Mouse (Mus musculus): ENCODE measurements around the gene Trmt13. TPM values are rescaled to one million over a fixed set of nuclear protein-coding genes. Genes with fewer than 3 reads are reported as not detected.
A peak's percentile ranks its signal among the peaks of the same experiment; 100 is the strongest.

Gene Trmt13
- polyA plus RNA-seq, 1 experiment from 2014 or later, result 29.3 TPM

DNA sequence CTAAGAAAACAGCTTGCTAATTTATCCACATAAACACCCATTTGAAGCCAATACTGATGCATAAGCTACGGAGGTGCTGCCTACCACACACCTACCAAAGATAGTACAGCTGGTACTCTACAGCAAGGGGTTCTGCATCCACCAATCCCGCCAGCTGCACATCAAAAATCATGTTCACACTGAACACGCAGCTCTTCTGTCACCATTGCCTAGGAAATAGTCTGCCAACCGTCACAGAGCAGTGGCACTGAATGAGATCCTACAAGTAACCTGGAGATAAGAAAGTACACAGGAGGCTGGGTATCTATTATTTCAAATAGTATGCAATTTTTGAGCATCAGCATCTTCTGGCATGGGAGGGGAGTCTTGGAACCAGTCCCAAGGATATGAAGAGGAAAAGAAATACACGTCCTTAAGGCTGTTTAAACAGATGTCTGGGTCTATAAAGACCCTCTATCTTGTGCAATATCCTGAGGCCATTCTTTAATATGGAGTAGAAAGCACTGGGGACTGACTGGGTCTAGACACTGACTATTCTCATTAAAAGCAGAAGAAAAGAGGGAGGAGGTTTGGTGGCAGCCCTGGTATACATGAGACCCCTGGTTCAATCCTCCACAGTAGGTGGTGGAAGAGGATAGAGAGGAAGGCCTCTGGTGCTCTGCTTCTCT lies 39.0 kb upstream of the Trmt13 start:
- WGBS, result 68% methylated on average over 5 of the region's 5 CpGs
- ATAC-seq, result no peak; the same call in 1 of the 2 replicates
- no peak overlapping the region for H3K27ac ChIP-seq (ENCODE audit: low read length)

DNA sequence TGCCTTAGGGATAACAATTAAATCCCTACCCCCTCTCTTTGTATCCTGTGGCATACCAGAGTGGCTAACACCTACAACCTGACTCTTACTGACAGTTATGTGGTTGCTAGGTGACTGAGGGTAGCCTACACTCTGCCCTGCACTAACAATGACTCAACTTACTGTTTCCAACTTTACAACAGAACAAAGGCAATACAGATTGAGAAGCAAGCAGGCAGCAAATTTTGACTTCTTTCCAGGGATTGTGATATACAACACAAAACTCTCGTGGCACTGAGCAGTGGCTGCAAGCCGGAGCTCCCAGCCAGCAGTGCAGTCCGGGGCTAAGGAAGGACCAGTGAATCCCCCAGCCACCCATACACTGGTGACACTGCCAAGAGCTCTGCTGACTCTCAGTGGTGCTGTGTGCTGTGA lies 37.7 kb upstream of the Trmt13 start:
- Histone ChIP-seq H3K4me1 (ENCODE audit: control insufficient read depth, insufficient read depth, low read length) (peaks cover 11% of the 10 kb centered on the region), H3K27me3 (ENCODE audit: control insufficient read depth, insufficient read depth, low read depth, low read length) (no peaks in the 10 kb centered on the region), H3K36me3 (ENCODE audit: control insufficient read depth, insufficient read depth, low read length) (0 out of 2 replicates have a peak, but pooled peaks cover 3% of the 10 kb centered on the region), H3K9me3 (replicated peaks; ENCODE audit: control insufficient read depth, low read length, poor library complexity, severe bottlenecking) (no peaks in the 10 kb centered on the region), H3K27ac (ENCODE audit: low read length) (no peak overlapping the region), H3K4me3 (ENCODE audit: low read depth, low read length) (no peak overlapping the region), H3K4me2 (ENCODE audit: low read length) (no peak overlapping the region), H3K9ac (ENCODE audit: low read depth, low read length) (no peak overlapping the region)
- WGBS, result 56% methylated on average over 3 of the region's 3 CpGs
- ATAC-seq, result 0 out of 2 replicates have a peak, but pooled peaks have one; percentile 56

More for the DNA sequence above, 39.0 kb upstream of the Trmt13 start:
- Histone ChIP-seq H3K27me3 (ENCODE audit: control insufficient read depth, insufficient read depth, low read depth, low read length) (no peaks in the 10 kb centered on the region), H3K9ac (ENCODE audit: low read depth, low read length) (no peak overlapping the region), H3K4me2 (ENCODE audit: low read length) (no peak overlapping the region), H3K9me3 (replicated peaks; ENCODE audit: control insufficient read depth, low read length, poor library complexity, severe bottlenecking) (no peaks in the 10 kb centered on the region), H3K4me3 (ENCODE audit: low read depth, low read length) (no peak overlapping the region), H3K36me3 (ENCODE audit: control insufficient read depth, insufficient read depth, low read length) (no peaks in the 10 kb centered on the region), H3K4me1 (ENCODE audit: control insufficient read depth, insufficient read depth, low read length) (peaks cover 15% of the 10 kb centered on the region)

DNA sequence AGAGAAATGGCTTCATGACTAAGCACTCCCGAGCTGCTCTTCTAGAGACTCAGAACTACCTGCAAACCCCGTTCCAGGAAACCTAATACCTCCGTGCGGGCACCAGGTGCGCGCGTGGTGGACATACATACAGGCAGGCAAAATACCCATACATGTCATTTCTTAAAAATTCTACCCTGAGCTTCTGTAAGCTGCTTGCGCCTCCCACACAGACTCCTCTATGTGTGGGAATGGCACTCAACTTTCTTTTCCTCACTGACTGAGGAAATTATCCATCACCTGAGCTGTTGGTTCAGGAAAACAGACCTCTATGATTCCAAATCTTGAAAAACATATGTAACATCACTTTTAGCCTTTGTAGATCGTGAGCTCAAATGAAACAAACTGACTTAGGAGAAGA lies 36.3 kb upstream of the Trmt13 start:
- H3K9ac ChIP-seq (ENCODE audit: low read depth, low read length), result no peak overlapping the region
- WGBS, result 98% methylated on average over 9 of the region's 9 CpGs
- H3K27ac ChIP-seq (ENCODE audit: low read length), result no peak overlapping the region
- ATAC-seq, result no peak
- peaks cover 6% of the 10 kb centered on the region for H3K36me3 ChIP-seq (ENCODE audit: control insufficient read depth, insufficient read depth, low read length)
- no peak overlapping the region for H3K4me2 ChIP-seq (ENCODE audit: low read length)
- peaks cover 9% of the 10 kb centered on the region for H3K4me1 ChIP-seq (ENCODE audit: control insufficient read depth, insufficient read depth, low read length)
- no peaks in the 10 kb centered on the region for H3K27me3 ChIP-seq (ENCODE audit: control insufficient read depth, insufficient read depth, low read depth, low read length)
- no peak overlapping the region for H3K4me3 ChIP-seq (ENCODE audit: low read depth, low read length)
- no peaks in the 10 kb centered on the region for H3K9me3 ChIP-seq (replicated peaks; ENCODE audit: control insufficient read depth, low read length, poor library complexity, severe bottlenecking)

DNA sequence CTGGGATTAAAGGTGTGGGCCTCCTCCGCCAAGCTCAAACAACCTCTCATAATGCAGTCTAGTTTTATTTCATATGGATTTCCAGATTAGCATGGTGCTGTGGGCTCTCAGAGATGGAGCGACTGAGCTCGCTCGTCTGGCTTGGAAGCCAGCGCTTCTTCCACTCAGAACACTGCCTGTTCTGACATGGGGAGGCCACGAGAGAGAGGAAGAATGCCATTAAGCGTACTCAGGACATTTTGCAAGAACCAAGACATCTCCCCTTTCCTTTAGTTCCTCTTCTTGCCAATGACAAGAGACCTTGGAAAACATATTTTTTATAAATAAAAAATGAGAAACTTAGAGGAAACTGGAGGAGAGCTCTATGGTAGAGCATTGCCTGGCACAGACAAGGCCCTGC lies 34.4 kb upstream of the Trmt13 start:
- no peak for ATAC-seq
- H3K4me3 ChIP-seq (ENCODE audit: low read depth, low read length), result no peak overlapping the region
- WGBS, result 92% methylated on average over 7 of the region's 7 CpGs
- no peak overlapping the region for H3K4me2 ChIP-seq (ENCODE audit: low read length)
- peaks cover 10% of the 10 kb centered on the region for H3K36me3 ChIP-seq (ENCODE audit: control insufficient read depth, insufficient read depth, low read length)
- no peak overlapping the region for H3K9ac ChIP-seq (ENCODE audit: low read depth, low read length)
- H3K4me1 ChIP-seq (ENCODE audit: control insufficient read depth, insufficient read depth, low read length), result peaks cover 9% of the 10 kb centered on the region
- no peaks in the 10 kb centered on the region for H3K9me3 ChIP-seq (replicated peaks; ENCODE audit: control insufficient read depth, low read length, poor library complexity, severe bottlenecking)
- no peak overlapping the region for H3K27ac ChIP-seq (ENCODE audit: low read length)
- no peaks in the 10 kb centered on the region for H3K27me3 ChIP-seq (ENCODE audit: control insufficient read depth, insufficient read depth, low read depth, low read length)

DNA sequence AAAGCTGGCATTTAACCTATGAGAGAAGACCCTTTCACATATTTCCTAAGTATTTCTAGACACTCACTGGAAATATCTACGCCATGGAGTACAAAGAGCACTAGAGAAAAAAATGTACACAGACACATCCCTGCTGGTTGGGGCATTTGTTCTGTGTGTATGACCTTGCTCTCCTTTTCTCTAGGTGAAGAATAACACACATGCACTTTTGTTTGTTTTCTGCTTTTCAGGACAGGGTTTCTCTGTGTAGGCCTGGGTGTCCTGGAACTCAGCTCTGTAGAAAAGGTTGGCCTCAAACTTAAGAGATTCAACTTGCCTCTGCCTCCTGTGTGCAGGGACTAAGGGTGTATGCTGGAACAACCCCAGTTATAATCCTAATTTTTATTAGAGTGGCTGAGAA lies 32.0 kb upstream of the Trmt13 start:
- Histone ChIP-seq H3K4me3 (ENCODE audit: low read depth, low read length) (no peak overlapping the region), H3K27ac (ENCODE audit: low read length) (no peak overlapping the region), H3K4me1 (ENCODE audit: control insufficient read depth, insufficient read depth, low read length) (no peaks in the 10 kb centered on the region), H3K27me3 (ENCODE audit: control insufficient read depth, insufficient read depth, low read depth, low read length) (no peaks in the 10 kb centered on the region), H3K9me3 (replicated peaks; ENCODE audit: control insufficient read depth, low read length, poor library complexity, severe bottlenecking) (no peaks in the 10 kb centered on the region), H3K9ac (ENCODE audit: low read depth, low read length) (no peak overlapping the region), H3K4me2 (ENCODE audit: low read length) (no peak overlapping the region), H3K36me3 (ENCODE audit: control insufficient read depth, insufficient read depth, low read length) (peaks cover 20% of the 10 kb centered on the region)
- ATAC-seq, result no peak
- 87% methylated on average over 1 of the region's 1 CpGs for WGBS

DNA sequence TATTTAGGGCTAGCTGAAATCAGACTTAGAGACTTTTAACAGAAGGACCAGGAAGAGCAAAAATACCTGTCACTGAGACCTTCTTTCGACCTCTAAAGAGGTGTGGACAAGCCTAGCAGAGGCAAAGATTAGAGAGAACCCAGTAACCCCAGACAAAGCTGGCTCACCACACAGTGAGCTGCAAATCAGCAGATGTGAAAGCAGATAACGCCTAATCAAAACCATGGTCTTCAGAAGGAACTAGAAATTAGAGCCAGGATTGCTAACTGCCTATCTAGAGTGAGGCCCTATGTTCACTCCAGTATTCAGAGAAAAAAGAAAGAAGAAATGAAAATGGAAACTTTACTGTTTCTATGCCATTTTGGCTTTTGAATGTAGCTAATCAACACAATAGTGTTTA lies 28.0 kb upstream of the Trmt13 start:
- H3K4me2 ChIP-seq (ENCODE audit: low read length), result no peak overlapping the region
- no peak overlapping the region for H3K9ac ChIP-seq (ENCODE audit: low read depth, low read length)
- H3K27ac ChIP-seq (ENCODE audit: low read length), result no peak overlapping the region
- no peak overlapping the region for H3K4me3 ChIP-seq (ENCODE audit: low read depth, low read length)
- no peaks in the 10 kb centered on the region for H3K4me1 ChIP-seq (ENCODE audit: control insufficient read depth, insufficient read depth, low read length)
- no peaks in the 10 kb centered on the region for H3K27me3 ChIP-seq (ENCODE audit: control insufficient read depth, insufficient read depth, low read depth, low read length)
- 95% methylated on average over 2 of the region's 2 CpGs for WGBS
- no peaks in the 10 kb centered on the region for H3K9me3 ChIP-seq (replicated peaks; ENCODE audit: control insufficient read depth, low read length, poor library complexity, severe bottlenecking)
- peaks cover 30% of the 10 kb centered on the region for H3K36me3 ChIP-seq (ENCODE audit: control insufficient read depth, insufficient read depth, low read length)
- no peak for ATAC-seq

DNA sequence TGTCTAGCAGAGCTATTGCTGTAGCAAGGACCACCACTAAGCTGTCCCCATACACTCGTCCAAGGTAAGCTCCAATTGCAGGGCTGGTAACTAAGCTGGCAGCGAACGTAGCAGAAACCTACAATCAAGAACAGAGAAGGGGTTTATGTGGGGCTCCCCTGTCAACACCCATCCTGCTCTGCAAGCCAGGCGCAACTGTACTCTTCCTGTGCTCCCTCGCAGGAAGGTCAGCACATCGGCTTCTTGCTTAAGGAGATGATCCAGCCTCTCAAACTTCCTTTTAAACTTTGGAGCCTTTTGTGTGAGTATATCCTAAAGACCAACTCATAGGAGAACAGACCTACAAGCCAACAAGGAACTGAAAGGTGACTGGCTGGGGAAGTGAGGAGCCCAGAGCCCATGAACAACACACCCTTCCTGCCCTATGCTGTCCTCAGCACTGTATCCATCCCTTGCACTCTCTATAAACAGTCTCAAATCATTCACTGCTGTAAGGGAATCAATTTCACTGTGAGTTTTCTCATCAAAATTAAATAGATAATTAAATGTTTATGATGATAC lies 27.5 kb upstream of the Trmt13 start:
- H3K9me3 ChIP-seq (replicated peaks; ENCODE audit: control insufficient read depth, low read length, poor library complexity, severe bottlenecking), result no peaks in the 10 kb centered on the region
- peaks cover 30% of the 10 kb centered on the region for H3K36me3 ChIP-seq (ENCODE audit: control insufficient read depth, insufficient read depth, low read length)
- H3K4me3 ChIP-seq (ENCODE audit: low read depth, low read length), result no peak overlapping the region
- no peak overlapping the region for H3K4me2 ChIP-seq (ENCODE audit: low read length)
- WGBS, result 98% methylated on average over 6 of the region's 6 CpGs
- H3K27ac ChIP-seq (ENCODE audit: low read length), result no peak overlapping the region
- ATAC-seq, result no peak
- H3K4me1 ChIP-seq (ENCODE audit: control insufficient read depth, insufficient read depth, low read length), result no peaks in the 10 kb centered on the region
- H3K27me3 ChIP-seq (ENCODE audit: control insufficient read depth, insufficient read depth, low read depth, low read length), result no peaks in the 10 kb centered on the region
- H3K9ac ChIP-seq (ENCODE audit: low read depth, low read length), result no peak overlapping the region

DNA sequence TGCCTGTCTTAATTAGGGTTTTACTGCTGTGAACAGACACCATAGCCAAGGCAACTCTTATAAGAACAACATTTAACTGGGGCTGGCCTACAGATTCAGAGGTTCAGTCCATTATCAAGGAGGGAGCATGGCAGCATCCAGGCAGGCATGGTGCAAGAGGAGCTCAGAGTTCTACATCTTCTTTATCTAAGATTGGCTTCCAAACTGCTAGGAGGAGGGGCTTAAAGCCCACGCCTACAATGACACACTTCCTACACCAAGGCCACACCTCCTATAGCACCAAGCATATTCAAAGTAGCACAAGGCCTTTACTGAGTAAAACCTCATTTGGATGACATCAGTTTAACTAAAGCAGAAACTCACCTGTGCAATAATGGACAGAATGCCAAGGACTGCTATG lies 25.6 kb upstream of the Trmt13 start:
- peaks cover 33% of the 10 kb centered on the region for H3K36me3 ChIP-seq (ENCODE audit: control insufficient read depth, insufficient read depth, low read length)
- H3K27me3 ChIP-seq (ENCODE audit: control insufficient read depth, insufficient read depth, low read depth, low read length), result no peaks in the 10 kb centered on the region
- H3K4me1 ChIP-seq (ENCODE audit: control insufficient read depth, insufficient read depth, low read length), result no peaks in the 10 kb centered on the region
- no peak for ATAC-seq
- no peak overlapping the region for H3K4me3 ChIP-seq (ENCODE audit: low read depth, low read length)
- H3K9me3 ChIP-seq (replicated peaks; ENCODE audit: control insufficient read depth, low read length, poor library complexity, severe bottlenecking), result no peaks in the 10 kb centered on the region
- H3K9ac ChIP-seq (ENCODE audit: low read depth, low read length), result no peak overlapping the region
- no peak overlapping the region for H3K27ac ChIP-seq (ENCODE audit: low read length)
- 91% methylated on average over 1 of the region's 1 CpGs for WGBS
- H3K4me2 ChIP-seq (ENCODE audit: low read length), result no peak overlapping the region

DNA sequence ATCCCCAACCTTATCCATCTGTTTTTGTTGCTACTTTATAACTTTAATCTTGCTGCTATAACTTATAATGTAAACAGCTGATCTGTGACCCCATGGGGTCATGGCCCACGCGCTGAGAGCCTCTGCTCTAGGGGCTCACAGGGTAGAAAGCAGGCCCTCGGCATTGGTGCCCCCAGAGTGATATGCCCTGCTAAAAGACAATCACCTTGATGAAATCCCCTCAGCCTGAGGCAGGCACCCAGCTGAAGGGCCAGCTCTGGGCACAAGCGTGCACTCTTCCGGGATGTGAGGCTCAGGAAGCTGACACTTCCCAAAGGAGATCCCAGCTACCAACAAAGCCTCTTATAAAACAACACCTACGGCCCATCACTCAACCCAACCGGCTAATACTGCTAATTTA lies 24.2 kb upstream of the Trmt13 start:
- Histone ChIP-seq H3K4me3 (ENCODE audit: low read depth, low read length) (no peak overlapping the region), H3K9ac (ENCODE audit: low read depth, low read length) (no peak overlapping the region), H3K4me2 (ENCODE audit: low read length) (no peak overlapping the region), H3K27ac (ENCODE audit: low read length) (no peak overlapping the region), H3K36me3 (ENCODE audit: control insufficient read depth, insufficient read depth, low read length) (peaks cover 31% of the 10 kb centered on the region), H3K9me3 (replicated peaks; ENCODE audit: control insufficient read depth, low read length, poor library complexity, severe bottlenecking) (no peaks in the 10 kb centered on the region), H3K27me3 (ENCODE audit: control insufficient read depth, insufficient read depth, low read depth, low read length) (no peaks in the 10 kb centered on the region), H3K4me1 (ENCODE audit: control insufficient read depth, insufficient read depth, low read length) (no peaks in the 10 kb centered on the region)
- 91% methylated on average over 7 of the region's 7 CpGs for WGBS
- no peak for ATAC-seq

All from midbrain, embryonic 16.5 days (tissue).